In the genomic region with DNA sequence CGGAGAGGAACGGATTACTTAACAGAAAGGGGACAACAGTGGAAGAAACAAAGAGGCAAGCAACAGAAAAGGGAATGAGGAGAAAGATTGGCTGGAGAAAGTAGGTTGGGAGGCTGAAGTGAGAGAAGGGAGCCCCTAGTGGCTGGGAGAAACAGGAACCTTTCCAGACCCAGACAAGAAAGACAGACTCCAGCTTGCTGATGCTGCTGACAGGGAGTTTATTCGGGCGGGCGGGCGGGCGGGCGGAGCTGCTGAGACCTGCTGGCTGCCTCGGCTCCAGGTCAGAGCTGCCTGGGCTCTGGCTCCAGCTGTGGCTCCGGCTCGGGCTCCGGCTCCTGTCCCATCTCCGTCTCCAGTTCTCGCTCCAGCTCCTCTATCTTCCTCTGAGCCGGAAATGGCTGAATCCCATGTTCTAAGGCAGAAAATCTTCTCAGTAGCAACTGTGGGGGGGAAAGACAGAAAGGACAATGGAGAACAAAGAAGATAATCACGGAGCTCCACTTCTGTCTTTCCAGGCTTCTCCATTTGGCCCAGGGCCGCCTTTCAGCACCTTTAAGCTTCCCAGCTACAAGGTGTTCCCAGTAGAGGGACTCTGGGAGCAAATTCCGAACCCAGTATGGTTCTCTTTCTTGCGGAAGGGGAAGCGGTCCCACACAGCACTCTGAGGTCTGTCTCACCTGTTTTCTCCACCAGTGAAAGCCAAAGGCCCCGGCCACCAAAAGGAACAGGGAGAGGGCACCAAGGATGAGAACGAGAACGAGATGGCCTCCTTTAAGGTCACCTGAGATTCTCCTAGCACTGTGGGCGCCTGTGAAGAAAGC, we compare ENCODE assay signal across 8 mouse cellular contexts. TPM values are rescaled to one million over a fixed set of nuclear protein-coding genes. Genes with fewer than 3 reads are reported as not detected.
DNase-seq lines count a peak whose midpoint lies in the region; ATAC-seq lines count a peak whose summit lies in the region.

No protein-coding gene starts in this region.

- H3K4me1 ChIP-seq in hindbrain, embryonic 11.5 days (replicated peaks; ENCODE audit: control insufficient read depth, insufficient read depth, low read length) = peaks cover 2% of the 10 kb centered on the region; the same call in 1 of the 2 replicates

- H3K36me3 ChIP-seq in hindbrain, embryonic 11.5 days (ENCODE audit: control insufficient read depth, insufficient read depth, low read length) = no peaks in the 10 kb centered on the region

- peak overlapping the region; percentile 70 for H3K9ac ChIP-seq in hindbrain, embryonic 11.5 days (ENCODE audit: low read depth, low read length)

- no peaks in the 10 kb centered on the region for H3K27me3 ChIP-seq in hindbrain, embryonic 11.5 days (ENCODE audit: control insufficient read depth, insufficient read depth, low read length)

- 10% methylated on average over 19 of the region's 24 CpGs for WGBS in hindbrain, embryonic 11.5 days

- H3K4me3 ChIP-seq in hindbrain, embryonic 11.5 days (ENCODE audit: low read depth, low read length) = peak overlapping the region; percentile 28

- H3K4me2 ChIP-seq in hindbrain, embryonic 11.5 days (replicated peaks; ENCODE audit: low read depth, low read length) = peak overlapping the region; percentile 62

- peak overlapping the region; percentile 91 for H3K27ac ChIP-seq in hindbrain, embryonic 11.5 days (ENCODE audit: low read depth, low read length)

- H3K9me3 ChIP-seq in hindbrain, embryonic 11.5 days (ENCODE audit: control insufficient read depth, low read length) = no peaks in the 10 kb centered on the region

- peak; percentile 86 for ATAC-seq in frontal cortex, adult (ENCODE audit: low TSS enrichment)
- ATAC-seq in hindbrain, embryonic 11.5 days (ENCODE audit: low FRiP score) = peak; percentile 77
- no peak for ATAC-seq in inflammation-experienced regulatory T-cells, adult 6 months

- peak; percentile 26 for DNase-seq in T-cell, adult 2 months (ENCODE audit: low spot score)
- DNase-seq in cerebellum, adult 9-10 months = peak; percentile 91
- peak; percentile 81 for DNase-seq in hindbrain, embryonic 11.5 days (ENCODE audit: low spot score)
- peak; percentile 71 to 79 for DNase-seq in layer of hippocampus, postnatal 10 days (ENCODE audit: low spot score in 2 of 2)
- DNase-seq in lung, postnatal 10 days = peak; percentile 90
- peak; percentile 87 for DNase-seq in right cerebral cortex, adult 18-20 months

RNA-seq across cellular contexts. Expression of gene Lag3, which starts 7.1 kb away (rescaled TPM):
- 1.2 and 2.5 TPM in 2 replicates for polyA plus RNA-seq in hindbrain, embryonic 11.5 days (2014; fragmentation: Nextera tagmentation; extraction: Ambion mirVana)
- 1 to 10 TPM; 1.2 to 2.1 TPM for total RNA-seq in layer of hippocampus, postnatal 10 days (2021)
- polyA plus RNA-seq in inflammation-experienced regulatory T-cells, adult 6 months (2017; shearing (Covaris generic)) = 10 to 100 TPM; 30.8 to 40.1 (median 38.3) TPM

RNA-seq across cellular contexts. Expression of gene Ptms, which starts 15.5 kb away (rescaled TPM):
- 321 and 337 TPM in 2 replicates for polyA plus RNA-seq in hindbrain, embryonic 11.5 days (2014; fragmentation: Nextera tagmentation; extraction: Ambion mirVana)
- total RNA-seq in layer of hippocampus, postnatal 10 days (2021) = 1,000 to 10,000 TPM; 1,413 to 1,419 TPM
- polyA plus RNA-seq in inflammation-experienced regulatory T-cells, adult 6 months (2017; shearing (Covaris generic)) = 10 to 100 TPM in 2 of 3 experiments, 1 to 10 TPM in 1; 9.5 to 15.5 (median 12.1) TPM

RNA-seq across cellular contexts. Expression of gene Cd4, which starts 16.4 kb away (rescaled TPM):
- polyA plus RNA-seq in hindbrain, embryonic 11.5 days (2014; fragmentation: Nextera tagmentation; extraction: Ambion mirVana) = 0.19 TPM in 1 of 2 replicates, not detected in the other
- total RNA-seq in layer of hippocampus, postnatal 10 days (2021) = 1 to 10 TPM in 1 of 2 experiments, under 1 TPM in 1; 0.62 to 1.0 TPM
- polyA plus RNA-seq in inflammation-experienced regulatory T-cells, adult 6 months (2017; shearing (Covaris generic)) = 100 to 1,000 TPM; 319 to 446 (median 407) TPM

RNA-seq across cellular contexts. Expression of gene Mlf2, which starts 26.8 kb away (rescaled TPM):
- polyA plus RNA-seq in hindbrain, embryonic 11.5 days (2014; fragmentation: Nextera tagmentation; extraction: Ambion mirVana) = 443 and 465 TPM in 2 replicates
- total RNA-seq in layer of hippocampus, postnatal 10 days (2021) = 100 to 1,000 TPM; 609 to 620 TPM
- polyA plus RNA-seq in inflammation-experienced regulatory T-cells, adult 6 months (2017; shearing (Covaris generic)) = 10 to 100 TPM; 35.6 to 70.5 (median 42.2) TPM

RNA-seq across cellular contexts. Expression of gene Gpr162, which starts 40.6 kb away (rescaled TPM):
- 1.9 and 2.3 TPM in 2 replicates for polyA plus RNA-seq in hindbrain, embryonic 11.5 days (2014; fragmentation: Nextera tagmentation; extraction: Ambion mirVana)
- total RNA-seq in layer of hippocampus, postnatal 10 days (2021) = 100 to 1,000 TPM; 162 to 178 TPM
- polyA plus RNA-seq in inflammation-experienced regulatory T-cells, adult 6 months (2017; shearing (Covaris generic)) = under 1 TPM in 2 of 3 experiments, not detected in 1; 0.16 to 0.19 TPM

Comparison
In these comparisons a context has a peak if more than half of its experiments do, and no peak if none do; other contexts are left out.
1. DNase-seq: peak in every context shown above with its lines; median percentile 91 in cerebellum, adult 9-10 months; 90 in lung, postnatal 10 days; 87 in right cerebral cortex, adult 18-20 months; 81 in hindbrain, embryonic 11.5 days; 75 in layer of hippocampus, postnatal 10 days; 26 in T-cell, adult 2 months.
2. RNA of gene Ptms, which starts 15.5 kb away (polyA plus RNA-seq): 321 to 337 TPM in hindbrain, embryonic 11.5 days; 9.5 to 15.5 TPM in inflammation-experienced regulatory T-cells, adult 6 months; every median in the first group is over 10 times any median in the second.
3. RNA of gene Cd4, which starts 16.4 kb away (polyA plus RNA-seq): 319 to 446 TPM in inflammation-experienced regulatory T-cells, adult 6 months; 0.19 TPM in hindbrain, embryonic 11.5 days; every median in the first group is over 100 times any median in the second.